Mouse (Mus musculus) lung, adult 2 months (tissue): ENCODE measurements at regions not wholly inside any gene's neighbourhood (a gene's known extent, or its start where the extent isn't known, plus 50 kb on each side); places are given as distances from the start of the nearest gene placed in this dataset.

Source experiments
- CTCF ChIP-seq: fragments of 200-500 bp; IDR thresholded peaks from 2 replicates; pipeline ENCODE4 v1.5.1; 2011; ENCODE audit warnings: mild to moderate bottlenecking, low read length, control low read depth; ENCODE audit not compliant: insufficient read depth
- POLR2A ChIP-seq: fragments of 200-500 bp; IDR thresholded peaks from 2 replicates; pipeline ENCODE4 v1.6.1; 2011; ENCODE audit warnings: low read depth, mild to moderate bottlenecking, control low read depth, low read length, borderline replicate concordance; ENCODE audit errors: extremely low read depth

DNA sequence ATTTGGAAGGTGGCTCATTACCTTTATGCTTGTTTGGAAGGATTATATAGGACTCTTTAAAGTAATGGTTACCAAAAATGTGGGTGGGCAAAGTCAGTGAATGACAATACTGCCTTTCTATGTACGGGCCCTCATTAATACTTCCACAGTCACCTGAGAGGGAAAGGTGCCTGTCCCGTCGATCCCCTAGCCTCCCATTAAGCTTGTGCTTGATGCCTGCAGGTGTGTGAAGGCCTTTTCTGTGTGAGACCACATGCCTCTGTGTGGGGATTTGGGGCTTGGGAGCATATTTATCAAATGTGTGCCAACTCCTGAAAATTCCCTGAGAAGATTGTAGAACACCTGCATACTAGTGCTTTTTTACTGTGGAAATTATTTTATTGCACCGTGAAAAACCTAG, 377.4 kb upstream of the Fam92a start:
- TF ChIP-seq CTCF: no peak
- TF ChIP-seq POLR2A: no peak
